ENCODE assay signal across 10 mouse cellular contexts in the genomic region with DNA sequence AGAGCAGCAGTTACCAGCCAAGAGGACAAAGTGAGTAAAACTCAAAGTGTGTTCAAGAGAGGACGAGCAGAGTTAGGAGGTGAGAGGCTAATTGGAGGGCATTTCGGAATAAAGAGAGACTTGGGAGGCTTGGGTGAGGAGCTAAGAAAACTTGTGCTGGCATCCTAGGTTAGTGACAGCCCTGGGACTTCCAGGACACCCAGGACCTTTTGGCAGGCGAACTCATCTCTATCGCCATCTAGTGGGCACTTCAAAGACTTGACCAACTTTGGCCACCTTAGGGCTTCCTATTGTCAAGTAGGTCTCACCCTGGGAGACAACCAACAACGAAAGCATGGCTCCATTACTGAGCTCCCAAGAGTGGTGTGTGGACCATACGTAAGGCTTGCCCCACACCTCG. TPM values are rescaled to one million over a fixed set of nuclear protein-coding genes. Genes with fewer than 3 reads are reported as not detected.
DNase-seq lines count a peak whose midpoint lies in the region; ATAC-seq lines count a peak whose summit lies in the region.
"Had no signal": no experiment of that assay in that cellular context is flagged by ENCODE, and none has a peak within 500 bp of the region (broad histone marks: within the 10 kb centered on the region; RNA-seq: fewer than 3 reads in every experiment).

No protein-coding gene starts in this region.

- 27% methylated on average over 7 of the region's 7 CpGs for WGBS in heart, embryonic 12.5 days
- WGBS in intestine, embryonic 16.5 days: 28% methylated on average over 7 of the region's 7 CpGs

- no peaks in the 10 kb centered on the region for H3K36me3 ChIP-seq in heart, embryonic 12.5 days
- no peaks in the 10 kb centered on the region for H3K36me3 ChIP-seq in intestine, embryonic 16.5 days (ENCODE audit: control insufficient read depth, insufficient read depth, low read length)
- H3K36me3 ChIP-seq: embryonic facial prominence, embryonic 13.5 days; lung, embryonic 15.5 days had no signal

- H3K4me2 ChIP-seq in heart, embryonic 12.5 days: no peak overlapping the region
- no peak overlapping the region for H3K4me2 ChIP-seq in intestine, embryonic 16.5 days (ENCODE audit: low read depth, low read length)
- H3K4me2 ChIP-seq: embryonic facial prominence, embryonic 13.5 days; lung, embryonic 15.5 days had no signal

- H3K27me3 ChIP-seq in heart, embryonic 12.5 days (replicated peaks): peaks cover 43% of the 10 kb centered on the region
- H3K27me3 ChIP-seq in intestine, embryonic 16.5 days (replicated peaks; ENCODE audit: control insufficient read depth, insufficient read depth, low read length): peaks cover 4% of the 10 kb centered on the region; the same call in 1 of the 2 replicates

- peaks cover 31% of the 10 kb centered on the region for H3K4me1 ChIP-seq in heart, embryonic 12.5 days (replicated peaks)
- peaks cover 25% of the 10 kb centered on the region for H3K4me1 ChIP-seq in intestine, embryonic 16.5 days (ENCODE audit: control insufficient read depth, insufficient read depth, low read length)

- no peak overlapping the region for H3K27ac ChIP-seq in heart, embryonic 12.5 days (ENCODE audit: poor library complexity, severe bottlenecking)
- no peak overlapping the region for H3K27ac ChIP-seq in intestine, embryonic 16.5 days (ENCODE audit: low read length)
- H3K27ac ChIP-seq: embryonic facial prominence, embryonic 13.5 days; lung, embryonic 15.5 days had no signal

- no peak overlapping the region for H3K9ac ChIP-seq in heart, embryonic 12.5 days
- no peak overlapping the region for H3K9ac ChIP-seq in intestine, embryonic 16.5 days (ENCODE audit: low read depth, low read length)
- H3K9ac ChIP-seq: embryonic facial prominence, embryonic 13.5 days; lung, embryonic 15.5 days had no signal

- no peak overlapping the region for H3K4me3 ChIP-seq in heart, embryonic 12.5 days
- H3K4me3 ChIP-seq in intestine, embryonic 16.5 days (ENCODE audit: low read length): no peak overlapping the region
- H3K4me3 ChIP-seq: embryonic facial prominence, embryonic 13.5 days; lung, embryonic 15.5 days had no signal

- no peak for ATAC-seq in heart, embryonic 12.5 days (ENCODE audit: insufficient number of reproducible peaks, low FRiP score)
- 0 out of 2 replicates have a peak, but pooled peaks have one; percentile 32 for ATAC-seq in intestine, embryonic 16.5 days

- H3K9me3 ChIP-seq in heart, embryonic 12.5 days (replicated peaks): no peaks in the 10 kb centered on the region
- no peaks in the 10 kb centered on the region for H3K9me3 ChIP-seq in intestine, embryonic 16.5 days (ENCODE audit: control insufficient read depth, low read length)
- H3K9me3 ChIP-seq: embryonic facial prominence, embryonic 13.5 days; lung, embryonic 15.5 days had no signal

- peak; percentile 63 for DNase-seq in heart, adult 8-10 months (ENCODE audit: low spot score)
- DNase-seq in 3134 (ENCODE audit: extremely low read depth, insufficient read length, low spot score): peak; percentile 48
- peak; percentile 27 for DNase-seq in Muller cell, postnatal 12 days (ENCODE audit: inconsistent ontology term)
- DNase-seq in cerebellum, postnatal 36 days: peak; percentile 52 to 67
- DNase-seq in mesoderm, embryonic 11.5 days (ENCODE audit: low read depth, low spot score): peak; percentile 69
- no peak for DNase-seq in layer of hippocampus, postnatal 36 days

RNA-seq across cellular contexts. Expression of gene Vipr1, which starts 28.8 kb away (rescaled TPM):
- total RNA-seq in heart, adult 8-10 months (2022): 1 to 10 TPM; 1.9 to 3.6 (median 2.1) TPM
- polyA plus RNA-seq in heart, embryonic 12.5 days (2016; fragmentation: Nextera tagmentation; extraction: Ambion mirVana): 0.15 and 0.21 TPM in 2 replicates
- polyA plus RNA-seq in intestine, embryonic 16.5 days (2015; fragmentation: Nextera tagmentation; extraction: Ambion mirVana): 6.8 and 8.9 TPM in 2 replicates
- total RNA-seq in layer of hippocampus, postnatal 36 days (2021): 10 to 100 TPM; 15.0 to 18.7 TPM

RNA-seq across cellular contexts. Expression of gene Lyzl4, which starts 29.4 kb away (rescaled TPM):
- total RNA-seq in heart, adult 8-10 months (2022): not detected
- polyA plus RNA-seq in heart, embryonic 12.5 days (2016; fragmentation: Nextera tagmentation; extraction: Ambion mirVana): not detected in 2 replicates
- not detected in 2 replicates for polyA plus RNA-seq in intestine, embryonic 16.5 days (2015; fragmentation: Nextera tagmentation; extraction: Ambion mirVana)
- total RNA-seq in layer of hippocampus, postnatal 36 days (2021): 1 to 10 TPM in 1 of 2 experiments, under 1 TPM in 1; 0.37 to 1.6 TPM
- polyA plus RNA-seq: lung, embryonic 15.5 days had no signal

RNA-seq across cellular contexts. Expression of gene Sec22c, which starts 34.0 kb away (rescaled TPM):
- 1 to 10 TPM; 4.7 to 8.4 (median 7.1) TPM for total RNA-seq in heart, adult 8-10 months (2022)
- polyA plus RNA-seq in heart, embryonic 12.5 days (2016; fragmentation: Nextera tagmentation; extraction: Ambion mirVana): 5.8 and 6.2 TPM in 2 replicates
- polyA plus RNA-seq in intestine, embryonic 16.5 days (2015; fragmentation: Nextera tagmentation; extraction: Ambion mirVana): 16.1 and 16.4 TPM in 2 replicates
- 10 to 100 TPM; 31.7 to 31.8 TPM for total RNA-seq in layer of hippocampus, postnatal 36 days (2021)

RNA-seq across cellular contexts. Expression of gene Ss18l2, which starts 38.8 kb away (rescaled TPM):
- total RNA-seq in heart, adult 8-10 months (2022): 100 to 1,000 TPM; 138 to 143 (median 139) TPM
- polyA plus RNA-seq in heart, embryonic 12.5 days (2016; fragmentation: Nextera tagmentation; extraction: Ambion mirVana): 145 and 152 TPM in 2 replicates
- 124 and 144 TPM in 2 replicates for polyA plus RNA-seq in intestine, embryonic 16.5 days (2015; fragmentation: Nextera tagmentation; extraction: Ambion mirVana)
- total RNA-seq in layer of hippocampus, postnatal 36 days (2021): 10 to 100 TPM; 73.2 to 84.3 TPM

RNA-seq across cellular contexts. Expression of gene Nktr, which starts 47.7 kb away (rescaled TPM):
- 10 to 100 TPM; 24.5 to 39.2 (median 29.8) TPM for total RNA-seq in heart, adult 8-10 months (2022)
- 53.6 and 61.4 TPM in 2 replicates for polyA plus RNA-seq in heart, embryonic 12.5 days (2016; fragmentation: Nextera tagmentation; extraction: Ambion mirVana)
- 44.8 and 46.3 TPM in 2 replicates for polyA plus RNA-seq in intestine, embryonic 16.5 days (2015; fragmentation: Nextera tagmentation; extraction: Ambion mirVana)
- total RNA-seq in layer of hippocampus, postnatal 36 days (2021): 100 to 1,000 TPM in 1 of 2 experiments, 10 to 100 TPM in 1; 99.0 to 145 TPM

Comparison
In these comparisons a context has a peak if more than half of its experiments do, and no peak if none do; other contexts are left out.
1. DNase-seq: peak in heart, adult 8-10 months (single experiment), 3134 (single experiment), Muller cell, postnatal 12 days (single experiment), cerebellum, postnatal 36 days (2 of 2) and mesoderm, embryonic 11.5 days (single experiment); none in layer of hippocampus, postnatal 36 days (0 of 2).